Mouse (Mus musculus) lung, postnatal 0 days (tissue): ENCODE results near the gene Zfp954.
"Not testable (repeated sequence)": the region's sequence is repeated elsewhere in the genome, so short reads cannot be mapped to it uniquely, and the experiment has no call there.

Experiments used
- CTCF ChIP-seq: IDR thresholded peaks from 2 replicates; pipeline ENCODE4 v1.5.1; 2016; ENCODE audit warnings: antibody characterized with exemption, mild to moderate bottlenecking
- EP300 ChIP-seq: IDR thresholded peaks from 2 replicates; pipeline ENCODE4 v1.6.1; 2016; ENCODE audit warnings: antibody characterized with exemption, mild to moderate bottlenecking, control low read depth

DNA sequence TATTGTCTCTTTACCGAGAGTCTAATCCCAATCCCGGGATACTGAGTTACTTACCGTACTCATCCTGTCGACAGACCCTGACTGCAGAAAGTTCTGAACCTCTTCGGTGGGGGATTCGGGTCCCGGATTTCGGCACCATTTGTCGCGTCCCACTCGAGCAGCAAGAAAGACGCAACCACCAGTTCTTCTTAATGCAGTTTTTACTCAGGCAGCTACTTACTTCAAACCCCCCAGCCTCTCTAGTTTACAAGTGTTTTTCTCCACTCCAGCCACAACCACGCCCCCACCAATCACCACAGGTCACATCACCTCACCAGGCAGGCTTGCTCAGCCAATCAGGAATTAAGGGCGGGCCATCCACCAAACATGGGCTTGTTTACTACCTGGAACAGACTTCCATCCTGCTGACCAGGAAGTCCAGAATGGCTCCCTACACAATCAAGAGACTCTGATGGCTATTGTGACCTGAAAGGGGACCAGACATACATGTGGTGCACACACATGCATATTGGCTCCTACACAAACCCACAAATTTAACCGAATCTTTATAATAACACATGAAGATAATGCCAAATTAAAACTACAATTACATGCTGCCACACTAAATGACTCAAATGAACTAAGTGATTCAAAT lies 9.3 kb upstream of the Zfp954 start:
- not testable (repeated sequence) for TF ChIP-seq CTCF, EP300
